Mouse (Mus musculus) liver, postnatal 0 days (tissue): ENCODE data around the gene Fermt2. TPM values are rescaled to one million over a fixed set of nuclear protein-coding genes. Genes with fewer than 3 reads are reported as not detected.
"Not testable (repeated sequence)": the region's sequence is repeated elsewhere in the genome, so short reads cannot be mapped to it uniquely, and the experiment has no call there.

Experiments used
- ATAC-seq: fragments of 200-750 bp; cut with Nextera tagmentation; 2 replicates; pipeline ENCODE4 v1.8.0; 2017; ENCODE audit warnings: mild to moderate bottlenecking, moderate library complexity
- DNase-seq: peaks from one replicate; pipeline ENCODE4 v3.0.0-alpha.2; 2016
- H3K27ac ChIP-seq: fragments of 300-500 bp; sonication (generic); 2 replicates; pipeline ENCODE4 v1.5.1; 2014; ENCODE audit warnings: antibody characterized with exemption, moderate library complexity, mild to moderate bottlenecking, low read depth
- H3K27me3 ChIP-seq: fragments of 300-500 bp; sonication (generic); 2 replicates; pipeline ENCODE4 v1.6.1; 2014; ENCODE audit warnings: low read length, control low read depth, mixed read lengths; ENCODE audit not compliant: insufficient read depth
- H3K36me3 ChIP-seq: fragments of 300-500 bp; sonication (generic); replicated peaks from 2 replicates; pipeline ENCODE4 v1.6.1; 2014; ENCODE audit warnings: mild to moderate bottlenecking, control low read depth, low read length, moderate library complexity, mixed read lengths; ENCODE audit not compliant: insufficient read depth
- H3K4me1 ChIP-seq: fragments of 300-500 bp; sonication (generic); 2 replicates; pipeline ENCODE4 v1.6.1; 2014; ENCODE audit warnings: antibody characterized with exemption, mild to moderate bottlenecking, control low read depth; ENCODE audit not compliant: insufficient read depth
- H3K4me2 ChIP-seq: fragments of 300-500 bp; sonication (generic); 2 replicates; pipeline ENCODE4 v1.6.1; 2014; ENCODE audit warnings: low read depth, mild to moderate bottlenecking, low read length, moderate library complexity, mixed read lengths
- H3K4me3 ChIP-seq: fragments of 300-500 bp; sonication (generic); 2 replicates; pipeline ENCODE4 v1.5.1; 2014; ENCODE audit warnings: low read depth, low read length
- H3K9ac ChIP-seq: fragments of 300-500 bp; sonication (generic); replicated peaks from 2 replicates; pipeline ENCODE4 v1.6.1; 2014; ENCODE audit warnings: mild to moderate bottlenecking, moderate library complexity
- H3K9me3 ChIP-seq: fragments of 300-500 bp; sonication (generic); 2 replicates; pipeline ENCODE4 v1.6.1; 2016; ENCODE audit warnings: mild to moderate bottlenecking, control low read depth, low read length, mixed read lengths
- CTCF ChIP-seq: sonication (generic); IDR thresholded peaks from 2 replicates; pipeline ENCODE4 v1.5.1; 2016; ENCODE audit warnings: antibody characterized with exemption, low read depth
- EP300 ChIP-seq: IDR thresholded peaks from 2 replicates; pipeline ENCODE4 v1.6.1; 2016; ENCODE audit warnings: antibody characterized with exemption, low read depth, mild to moderate bottlenecking
- WGBS: fragments of 180-500 bp; shearing (Covaris S2); extraction: QIAGEN DNeasy Blood & Tissue Kit; methylation state at CpG from one replicate; pipeline ENCODE4 v1.1.7; 2014; ENCODE audit not compliant: insufficient replicate concordance; 5-methylcytosine and 5-hydroxymethylcytosine counted together
- polyA plus RNA-seq: library from polyadenylated mRNA; unstranded; fragments of >200 nt; fragmentation: Nextera tagmentation; extraction: Ambion mirVana; gene quantifications from 2 replicates; pipeline ENCODE4 v1.2.1, GENCODE M21; 2015

Gene Fermt2
- polyA plus RNA-seq, 1 experiment from 2014 or later, result 76.8 TPM

GRCm38 (mm10) chr14:45504422-45505113 lies 25.4 kb downstream of the Fermt2 start:
- no peak overlapping the region for H3K4me2 ChIP-seq
- no peak overlapping the region for H3K4me3 ChIP-seq
- H3K9ac ChIP-seq, result no peak overlapping the region
- H3K27ac ChIP-seq, result no peak overlapping the region
- no peaks in the 10 kb centered on the region for H3K27me3 ChIP-seq
- TF ChIP-seq EP300 (no peak), CTCF (no peak)
- WGBS, result 73% methylated on average over 10 of the region's 10 CpGs
- DNase-seq, result no peak
- 0 out of 2 replicates have a peak, but pooled peaks cover 3% of the 10 kb centered on the region for H3K36me3 ChIP-seq
- no peak for ATAC-seq
- H3K4me1 ChIP-seq, result peaks cover 10% of the 10 kb centered on the region
- no peaks in the 10 kb centered on the region for H3K9me3 ChIP-seq

GRCm38 (mm10) chr14:45503934-45504333 lies 26.0 kb downstream of the Fermt2 start:
- 56% methylated on average over 3 of the region's 3 CpGs for WGBS
- no peak overlapping the region for H3K9ac ChIP-seq
- H3K4me3 ChIP-seq, result no peak overlapping the region
- no peak for DNase-seq
- no peaks in the 10 kb centered on the region for H3K27me3 ChIP-seq
- H3K4me2 ChIP-seq, result no peak overlapping the region
- H3K9me3 ChIP-seq, result no peaks in the 10 kb centered on the region
- H3K27ac ChIP-seq, result no peak overlapping the region
- ATAC-seq, result no peak
- H3K4me1 ChIP-seq, result peaks cover 10% of the 10 kb centered on the region
- TF ChIP-seq EP300, result no peak
- TF ChIP-seq CTCF, result no peak
- H3K36me3 ChIP-seq, result 0 out of 2 replicates have a peak, but pooled peaks cover 6% of the 10 kb centered on the region

GRCm38 (mm10) chr14:45500052-45500451 lies 29.9 kb downstream of the Fermt2 start:
- no peaks in the 10 kb centered on the region for H3K4me1 ChIP-seq
- DNase-seq (no peak), ATAC-seq (no peak)
- H3K4me3 ChIP-seq, result no peak overlapping the region
- no peaks in the 10 kb centered on the region for H3K9me3 ChIP-seq
- no peak overlapping the region for H3K9ac ChIP-seq
- peaks cover 5% of the 10 kb centered on the region; the same call in 1 of the 2 replicates for H3K36me3 ChIP-seq
- no peaks in the 10 kb centered on the region for H3K27me3 ChIP-seq
- WGBS, result 85% methylated on average over 11 of the region's 11 CpGs
- H3K27ac ChIP-seq, result no peak overlapping the region
- TF ChIP-seq EP300 (no peak), CTCF (no peak)
- no peak overlapping the region for H3K4me2 ChIP-seq

GRCm38 (mm10) chr14:45497116-45497515 lies 32.8 kb downstream of the Fermt2 start:
- 89% methylated on average over 3 of the region's 3 CpGs for WGBS

GRCm38 (mm10) chr14:45495810-45496209 lies 34.1 kb downstream of the Fermt2 start:
- 81% methylated on average over 14 of the region's 14 CpGs for WGBS
- not testable (repeated sequence) for H3K27me3 ChIP-seq, DNase-seq, H3K9ac ChIP-seq, H3K9me3 ChIP-seq, H3K4me2 ChIP-seq, H3K4me3 ChIP-seq, H3K36me3 ChIP-seq, ATAC-seq, H3K4me1 ChIP-seq, H3K27ac ChIP-seq

More at GRCm38 (mm10) chr14:45497116-45497515, 32.8 kb downstream of the Fermt2 start:
- peaks cover 8% of the 10 kb centered on the region; the same call in 1 of the 2 replicates for H3K36me3 ChIP-seq
- no peak overlapping the region for H3K9ac ChIP-seq
- no peak overlapping the region for H3K4me3 ChIP-seq
- no peak for TF ChIP-seq CTCF
- TF ChIP-seq EP300, result no peak
- H3K27ac ChIP-seq, result no peak overlapping the region
- no peak overlapping the region for H3K4me2 ChIP-seq
- H3K4me1 ChIP-seq, result no peaks in the 10 kb centered on the region
- ATAC-seq, result no peak
- H3K9me3 ChIP-seq, result no peaks in the 10 kb centered on the region
- no peaks in the 10 kb centered on the region for H3K27me3 ChIP-seq
- no peak for DNase-seq

- Histone ChIP-seq H3K4me2 (no peak overlapping the region), H3K36me3 (peaks cover 5% of the 10 kb centered on the region; the same call in 1 of the 2 replicates), H3K9ac (no peak overlapping the region), H3K27me3 (no peaks in the 10 kb centered on the region), H3K9me3 (no peaks in the 10 kb centered on the region), H3K4me1 (peaks cover 3% of the 10 kb centered on the region; the same call in 1 of the 2 replicates), H3K4me3 (no peak overlapping the region), H3K27ac (no peak overlapping the region)
- ATAC-seq, result no peak
- WGBS, result 85% methylated on average over 4 of the region's 4 CpGs
- TF ChIP-seq CTCF, result no peak
- TF ChIP-seq EP300, result no peak
- DNase-seq, result no peak
Observed at GRCm38 (mm10) chr14:45493891-45494290, 36.0 kb downstream of the Fermt2 start.
